Mouse (Mus musculus): ENCODE results near the gene Chst11. TPM values are rescaled to one million over a fixed set of nuclear protein-coding genes. Genes with fewer than 3 reads are reported as not detected.

Chst11 gene
- polyA plus RNA-seq, 1 experiment, result 12.1 TPM

- H3K4me2 ChIP-seq (ENCODE audit: low read depth), result no peak overlapping the region
- H3K79me2 ChIP-seq (ENCODE audit: control insufficient read depth, insufficient read depth), result no peaks in the 10 kb centered on the region
- H3ac ChIP-seq (ENCODE audit: control insufficient read depth, insufficient read length), result no peak overlapping the region
- no peaks in the 10 kb centered on the region for H3K27me3 ChIP-seq (ENCODE audit: control insufficient read depth, insufficient read depth, insufficient read length)
- no peak overlapping the region for H3K4me3 ChIP-seq
- TF ChIP-seq MYOG (IDR thresholded peaks at IDR 0.05; ENCODE audit: control insufficient read depth in 1 of 3, insufficient read depth in 1 of 3, insufficient read length in 2 of 3, low read depth in 2 of 3), result no peak
- no peak for TF ChIP-seq REST (IDR thresholded peaks at IDR 0.05; ENCODE audit: insufficient read depth, insufficient read length)
- TF ChIP-seq SRF (IDR thresholded peaks at IDR 0.05; ENCODE audit: control insufficient read depth, insufficient read length, low read depth), result no peak
- TF ChIP-seq MYOD1 (IDR thresholded peaks at IDR 0.05; ENCODE audit: control insufficient read depth in 1 of 3, insufficient read length in 2 of 3, low read depth in 2 of 3), result no peak
- no peak for TF ChIP-seq TCF12 (IDR thresholded peaks at IDR 0.05; ENCODE audit: insufficient read depth, poor library complexity, severe bottlenecking)
- no peak for TF ChIP-seq TCF3 (IDR thresholded peaks at IDR 0.05; ENCODE audit: insufficient read length, low read depth)
- no peak for TF ChIP-seq CEBPB (IDR thresholded peaks at IDR 0.05; ENCODE audit: insufficient read depth, poor library complexity, severe bottlenecking)
- TF ChIP-seq E2F4 (IDR thresholded peaks at IDR 0.05; ENCODE audit: insufficient read depth), result no peak
- no peak for TF ChIP-seq MAX (IDR thresholded peaks at IDR 0.05; ENCODE audit: low read depth)
- no peak for TF ChIP-seq POLR2AphosphoS2 (IDR thresholded peaks at IDR 0.05; ENCODE audit: insufficient read length, low read depth)
- no peaks in the 10 kb centered on the region for H3K36me3 ChIP-seq (ENCODE audit: control insufficient read depth, insufficient read depth)
Measured at GRCm38 (mm10) chr10:83210968-83211583, 225.8 kb downstream of the Chst11 start.

- Histone ChIP-seq H3K27me3 (ENCODE audit: control insufficient read depth, insufficient read depth, insufficient read length) (no peaks in the 10 kb centered on the region), H3K4me3 (no peak overlapping the region), H3K36me3 (ENCODE audit: control insufficient read depth, insufficient read depth) (no peaks in the 10 kb centered on the region), H3K4me2 (ENCODE audit: low read depth) (no peak overlapping the region), H3ac (ENCODE audit: control insufficient read depth, insufficient read length) (no peak overlapping the region), H3K79me2 (ENCODE audit: control insufficient read depth, insufficient read depth) (no peaks in the 10 kb centered on the region)
- TF ChIP-seq MYOD1 (IDR thresholded peaks at IDR 0.05; ENCODE audit: control insufficient read depth in 1 of 3, insufficient read length in 2 of 3, low read depth in 2 of 3), result no peak
- no peak for TF ChIP-seq E2F4 (IDR thresholded peaks at IDR 0.05; ENCODE audit: insufficient read depth)
- no peak for TF ChIP-seq SRF (IDR thresholded peaks at IDR 0.05; ENCODE audit: control insufficient read depth, insufficient read length, low read depth)
- no peak for TF ChIP-seq POLR2A (IDR thresholded peaks at IDR 0.05; ENCODE audit: insufficient read length, low read depth)
- TF ChIP-seq MAX (IDR thresholded peaks at IDR 0.05; ENCODE audit: low read depth), result no peak
- TF ChIP-seq MYOG (IDR thresholded peaks at IDR 0.05; ENCODE audit: control insufficient read depth in 1 of 3, insufficient read depth in 1 of 3, insufficient read length in 2 of 3, low read depth in 2 of 3), result no peak
- TF ChIP-seq POLR2AphosphoS2 (IDR thresholded peaks at IDR 0.05; ENCODE audit: insufficient read length, low read depth), result no peak
- TF ChIP-seq TCF12 (IDR thresholded peaks at IDR 0.05; ENCODE audit: insufficient read depth, poor library complexity, severe bottlenecking), result no peak
- TF ChIP-seq CEBPB (IDR thresholded peaks at IDR 0.05; ENCODE audit: insufficient read depth, poor library complexity, severe bottlenecking), result no peak
- no peak for TF ChIP-seq REST (IDR thresholded peaks at IDR 0.05; ENCODE audit: insufficient read depth, insufficient read length)
- TF ChIP-seq TCF3 (IDR thresholded peaks at IDR 0.05; ENCODE audit: insufficient read length, low read depth), result no peak
- TF ChIP-seq USF1 (IDR thresholded peaks at IDR 0.05; ENCODE audit: low read depth), result no peak
Measured at GRCm38 (mm10) chr10:83212618-83213017, 227.3 kb downstream of the Chst11 start.

GRCm38 (mm10) chr10:83215559-83215958 is 230.3 kb downstream of the Chst11 start:
- Histone ChIP-seq H3ac (ENCODE audit: control insufficient read depth, insufficient read length) (no peak overlapping the region), H3K4me2 (ENCODE audit: low read depth) (no peak overlapping the region), H3K36me3 (ENCODE audit: control insufficient read depth, insufficient read depth) (no peaks in the 10 kb centered on the region), H3K79me2 (ENCODE audit: control insufficient read depth, insufficient read depth) (no peaks in the 10 kb centered on the region), H3K27me3 (ENCODE audit: control insufficient read depth, insufficient read depth, insufficient read length) (no peaks in the 10 kb centered on the region), H3K4me3 (no peak overlapping the region)
- TF ChIP-seq REST (IDR thresholded peaks at IDR 0.05; ENCODE audit: insufficient read depth, insufficient read length), result no peak
- TF ChIP-seq POLR2AphosphoS2 (IDR thresholded peaks at IDR 0.05; ENCODE audit: insufficient read length, low read depth), result no peak
- TF ChIP-seq E2F4 (IDR thresholded peaks at IDR 0.05; ENCODE audit: insufficient read depth), result no peak
- no peak for TF ChIP-seq TCF12 (IDR thresholded peaks at IDR 0.05; ENCODE audit: insufficient read depth, poor library complexity, severe bottlenecking)
- no peak for TF ChIP-seq TCF3 (IDR thresholded peaks at IDR 0.05; ENCODE audit: insufficient read length, low read depth)
- no peak for TF ChIP-seq POLR2A (IDR thresholded peaks at IDR 0.05; ENCODE audit: insufficient read length, low read depth)

- TF ChIP-seq MYOD1 (IDR thresholded peaks at IDR 0.05; ENCODE audit: control insufficient read depth in 1 of 3, insufficient read length in 2 of 3, low read depth in 2 of 3) (no peak), POLR2AphosphoS2 (IDR thresholded peaks at IDR 0.05; ENCODE audit: insufficient read length, low read depth) (no peak), CEBPB (IDR thresholded peaks at IDR 0.05; ENCODE audit: insufficient read depth, poor library complexity, severe bottlenecking) (no peak), REST (IDR thresholded peaks at IDR 0.05; ENCODE audit: insufficient read depth, insufficient read length) (no peak), SRF (IDR thresholded peaks at IDR 0.05; ENCODE audit: control insufficient read depth, insufficient read length, low read depth) (no peak), USF1 (IDR thresholded peaks at IDR 0.05; ENCODE audit: low read depth) (no peak), MYOG (IDR thresholded peaks at IDR 0.05; ENCODE audit: control insufficient read depth in 1 of 3, insufficient read depth in 1 of 3, insufficient read length in 2 of 3, low read depth in 2 of 3) (no peak), E2F4 (IDR thresholded peaks at IDR 0.05; ENCODE audit: insufficient read depth) (no peak), TCF12 (IDR thresholded peaks at IDR 0.05; ENCODE audit: insufficient read depth, poor library complexity, severe bottlenecking) (no peak), MAX (IDR thresholded peaks at IDR 0.05; ENCODE audit: low read depth) (no peak), TCF3 (IDR thresholded peaks at IDR 0.05; ENCODE audit: insufficient read length, low read depth) (no peak), POLR2A (IDR thresholded peaks at IDR 0.05; ENCODE audit: insufficient read length, low read depth) (no peak)
Measured at GRCm38 (mm10) chr10:83217256-83217655, 232.0 kb downstream of the Chst11 start.

More at GRCm38 (mm10) chr10:83217256-83217655, 232.0 kb downstream of the Chst11 start:
- no peaks in the 10 kb centered on the region for H3K79me2 ChIP-seq (ENCODE audit: control insufficient read depth, insufficient read depth)
- no peak overlapping the region for H3K4me2 ChIP-seq (ENCODE audit: low read depth)
- no peaks in the 10 kb centered on the region for H3K36me3 ChIP-seq (ENCODE audit: control insufficient read depth, insufficient read depth)
- no peak overlapping the region for H3K4me3 ChIP-seq
- H3ac ChIP-seq (ENCODE audit: control insufficient read depth, insufficient read length), result no peak overlapping the region
- no peaks in the 10 kb centered on the region for H3K27me3 ChIP-seq (ENCODE audit: control insufficient read depth, insufficient read depth, insufficient read length)

All from myocyte (in vitro differentiated cells).